Mouse (Mus musculus) bone marrow, adult 2 months (tissue): ENCODE data around the gene Gm45837.

ENCODE experiments used
- CTCF ChIP-seq: fragments of 200-500 bp; IDR thresholded peaks from 2 replicates; pipeline ENCODE4 v1.5.1; 2011; ENCODE audit warnings: low read length, control low read depth; ENCODE audit not compliant: control insufficient read depth, insufficient read depth
- POLR2A ChIP-seq: fragments of 200-500 bp; IDR thresholded peaks from 2 replicates; pipeline ENCODE4 v1.6.1; 2011; ENCODE audit warnings: low read depth, mild to moderate bottlenecking, control low read depth, low read length, borderline replicate concordance; ENCODE audit not compliant: control insufficient read depth

- no peak for TF ChIP-seq CTCF
- no peak for TF ChIP-seq POLR2A
Observed at GRCm38 (mm10) chr7:101465392-101465791, 54.7 kb downstream of the Gm45837 start.
